Mouse (Mus musculus) hindbrain, embryonic 13.5 days (tissue): ENCODE results near the gene Pofut2. TPM values are rescaled to one million over a fixed set of nuclear protein-coding genes. Genes with fewer than 3 reads are reported as not detected.

Source experiments
- ATAC-seq: fragments of 200-750 bp; cut with Nextera tagmentation; 2 replicates; pipeline ENCODE4 v1.8.0; 2017; ENCODE audit warnings: moderate TSS enrichment; ENCODE audit not compliant: low FRiP score
- H3K27ac ChIP-seq: fragments of 300-500 bp; sonication (generic); 2 replicates; pipeline ENCODE4 v1.5.1; 2015; ENCODE audit warnings: inconsistent platforms, mild to moderate bottlenecking, moderate library complexity
- H3K27me3 ChIP-seq: fragments of 300-500 bp; sonication (generic); 2 replicates; pipeline ENCODE4 v1.6.1; 2015; ENCODE audit warnings: mild to moderate bottlenecking, inconsistent platforms
- H3K36me3 ChIP-seq: fragments of 300-500 bp; sonication (generic); 2 replicates; pipeline ENCODE4 v1.6.1; 2015; ENCODE audit warnings: mild to moderate bottlenecking, inconsistent platforms
- H3K4me1 ChIP-seq: fragments of 300-500 bp; sonication (generic); replicated peaks from 2 replicates; pipeline ENCODE4 v1.6.1; 2015; ENCODE audit warnings: inconsistent platforms
- H3K4me2 ChIP-seq: fragments of 300-500 bp; sonication (generic); 2 replicates; pipeline ENCODE4 v1.6.1; 2015; ENCODE audit warnings: inconsistent platforms, mild to moderate bottlenecking, moderate library complexity
- H3K4me3 ChIP-seq: fragments of 300-500 bp; sonication (generic); 2 replicates; pipeline ENCODE4 v1.5.1; 2015; ENCODE audit warnings: mild to moderate bottlenecking, inconsistent platforms
- H3K9ac ChIP-seq: fragments of 300-500 bp; sonication (generic); 2 replicates; pipeline ENCODE4 v1.6.1; 2015; ENCODE audit warnings: mild to moderate bottlenecking, inconsistent platforms
- H3K9me3 ChIP-seq: fragments of 300-500 bp; sonication (generic); 2 replicates; pipeline ENCODE4 v1.6.1; 2016; ENCODE audit warnings: inconsistent platforms
- WGBS: fragments of 180-500 bp; shearing (Covaris S2); methylation state at CpG from one replicate; pipeline ENCODE4 v1.1.7; 2015; 5-methylcytosine and 5-hydroxymethylcytosine counted together
- polyA plus RNA-seq: library from polyadenylated mRNA; unstranded; fragments of >200 nt; fragmentation: Nextera tagmentation; extraction: Ambion mirVana; gene quantifications from 2 replicates; pipeline ENCODE4 v1.2.1, GENCODE M21; 2015

Pofut2 gene
- polyA plus RNA-seq, 1 experiment from 2014 or later: 57.3 TPM

DNA sequence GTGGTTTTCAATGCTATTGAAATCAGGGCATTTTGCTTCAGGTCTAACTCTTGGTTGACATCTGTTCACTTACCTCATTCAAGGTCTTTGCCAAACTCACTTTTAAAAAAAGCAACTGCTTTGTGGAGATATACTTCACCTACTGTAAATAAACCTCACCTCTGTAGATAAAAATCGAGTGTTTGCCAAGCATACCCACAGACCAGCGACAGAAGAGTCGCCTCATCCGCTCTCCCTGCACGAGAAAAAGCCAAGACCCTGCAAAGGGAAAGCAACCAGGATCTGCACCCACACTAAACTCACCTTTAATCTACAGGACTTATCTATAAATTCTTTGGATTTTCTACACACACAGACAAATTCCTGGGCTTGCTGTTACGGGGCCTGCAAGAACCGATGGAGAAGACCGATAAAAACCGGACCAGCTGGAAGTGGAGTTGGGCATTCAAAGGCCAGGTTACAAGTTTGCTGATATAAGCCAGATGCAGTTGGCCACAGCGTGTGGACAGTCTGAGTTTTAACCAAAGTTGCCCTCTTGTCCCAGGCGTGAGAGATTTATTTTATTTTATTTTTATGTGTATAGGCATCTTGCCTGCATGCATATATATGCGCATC is 39.5 kb upstream of the Pofut2 start:
- Histone ChIP-seq H3K9ac (no peak overlapping the region), H3K27me3 (no peaks in the 10 kb centered on the region), H3K36me3 (no peaks in the 10 kb centered on the region), H3K27ac (no peak overlapping the region), H3K4me2 (no peak overlapping the region), H3K9me3 (no peaks in the 10 kb centered on the region), H3K4me1 (peaks cover 5% of the 10 kb centered on the region; the same call in 1 of the 2 replicates), H3K4me3 (no peak overlapping the region)
- WGBS: 94% methylated on average over 12 of the region's 12 CpGs
- no peak for ATAC-seq

DNA sequence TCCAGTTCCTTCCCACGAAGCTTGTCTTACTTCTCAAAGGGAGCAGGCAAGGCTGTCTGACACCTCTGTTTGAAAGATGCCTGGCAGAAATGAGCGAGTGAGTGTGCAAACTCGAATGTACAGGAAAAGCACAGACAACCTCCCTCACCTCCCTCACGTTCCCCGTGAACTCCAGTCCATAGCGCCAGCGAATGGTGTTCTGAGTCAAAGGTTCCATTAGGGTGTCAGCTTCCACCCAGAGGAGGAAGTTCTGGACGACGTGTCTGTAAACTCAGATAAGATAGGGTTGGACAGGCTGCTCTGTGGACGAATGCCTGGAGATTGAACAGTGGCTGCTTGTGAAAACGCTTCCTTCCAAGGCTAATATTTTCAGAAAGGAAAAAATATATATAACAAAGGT is 37.9 kb upstream of the Pofut2 start:
- Histone ChIP-seq H3K4me3 (no peak overlapping the region), H3K9me3 (no peaks in the 10 kb centered on the region), H3K9ac (no peak overlapping the region), H3K4me1 (no peaks in the 10 kb centered on the region), H3K4me2 (no peak overlapping the region), H3K27me3 (no peaks in the 10 kb centered on the region), H3K36me3 (no peaks in the 10 kb centered on the region), H3K27ac (no peak overlapping the region)
- 81% methylated on average over 11 of the region's 11 CpGs for WGBS
- no peak for ATAC-seq

DNA sequence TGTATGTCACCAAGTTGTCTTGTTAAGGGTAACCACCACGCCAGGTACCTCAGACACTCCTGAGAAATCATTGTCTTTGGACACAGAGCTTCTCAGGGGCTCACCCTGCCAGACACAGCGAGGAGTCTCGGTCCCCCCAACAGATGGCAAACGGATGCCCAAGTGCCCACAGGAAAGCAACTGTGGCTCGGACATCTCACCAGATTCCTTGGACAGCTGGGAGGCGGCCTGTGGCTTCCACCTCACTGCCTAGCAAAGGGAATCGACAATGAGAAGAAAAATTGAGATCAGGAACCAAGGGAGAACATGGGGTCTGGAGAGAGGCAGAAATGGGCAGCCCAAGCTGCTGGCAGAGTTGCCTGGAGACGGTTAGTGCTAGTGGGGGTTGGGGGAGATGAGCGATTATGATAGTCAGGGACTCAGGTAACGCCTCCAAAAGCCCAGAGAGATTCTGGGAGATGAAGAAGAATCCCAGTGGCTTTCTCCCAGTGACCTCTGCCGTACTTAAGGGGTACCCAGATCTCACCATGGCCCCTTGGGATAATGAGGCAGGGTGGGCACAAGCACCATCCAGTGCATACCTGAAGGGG is 36.0 kb upstream of the Pofut2 start:
- Histone ChIP-seq H3K4me1 (no peaks in the 10 kb centered on the region), H3K4me2 (no peak overlapping the region), H3K27ac (no peak overlapping the region), H3K4me3 (no peak overlapping the region), H3K9ac (no peak overlapping the region), H3K27me3 (no peaks in the 10 kb centered on the region), H3K9me3 (no peaks in the 10 kb centered on the region), H3K36me3 (no peaks in the 10 kb centered on the region)
- no peak for ATAC-seq
- 76% methylated on average over 11 of the region's 11 CpGs for WGBS

DNA sequence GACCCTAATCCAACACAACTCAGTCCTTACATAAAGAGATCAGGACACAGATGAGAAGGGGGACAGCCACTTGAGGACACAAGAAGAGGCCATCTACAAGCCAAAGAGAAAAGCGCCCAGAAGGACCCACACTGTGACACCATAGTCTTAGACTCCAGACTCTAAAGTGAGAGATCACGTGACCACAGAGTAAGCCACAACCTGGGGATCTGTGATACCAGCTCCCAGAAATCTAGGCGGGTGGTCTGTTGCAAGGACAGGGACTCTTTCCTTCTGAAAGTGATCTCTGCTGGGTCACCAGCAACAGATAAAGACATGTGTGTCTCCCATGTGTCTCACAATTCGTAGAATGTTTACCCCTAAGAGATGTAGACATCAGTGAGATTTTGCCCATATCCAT is 34.6 kb upstream of the Pofut2 start:
- H3K36me3 ChIP-seq: no peaks in the 10 kb centered on the region
- no peak for ATAC-seq
- H3K4me2 ChIP-seq: no peak overlapping the region
- H3K9me3 ChIP-seq: no peaks in the 10 kb centered on the region
- no peak overlapping the region for H3K4me3 ChIP-seq
- H3K4me1 ChIP-seq: no peaks in the 10 kb centered on the region
- 88% methylated on average over 4 of the region's 4 CpGs for WGBS
- H3K9ac ChIP-seq: no peak overlapping the region
- no peak overlapping the region for H3K27ac ChIP-seq
- no peaks in the 10 kb centered on the region for H3K27me3 ChIP-seq

DNA sequence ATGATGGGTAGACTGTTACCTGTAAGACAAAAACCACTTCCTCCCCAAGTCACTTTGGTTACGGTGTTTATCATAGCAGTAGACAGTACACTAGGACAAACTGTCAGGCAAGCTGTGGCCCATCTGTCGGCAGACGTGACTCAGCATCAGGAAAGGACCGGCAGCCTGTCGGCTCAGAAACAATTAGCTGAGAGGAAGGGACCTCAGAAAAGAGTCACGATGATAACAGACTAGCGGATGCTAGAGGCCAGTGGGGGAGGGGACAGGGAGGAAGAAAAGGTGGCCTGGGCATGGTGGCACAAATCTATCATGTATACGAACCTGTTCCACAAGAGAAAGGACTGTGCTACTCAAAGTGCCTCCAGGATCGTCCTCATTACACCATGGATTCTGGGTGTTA is 33.6 kb upstream of the Pofut2 start:
- no peak for ATAC-seq
- H3K36me3 ChIP-seq: no peaks in the 10 kb centered on the region
- no peak overlapping the region for H3K27ac ChIP-seq
- WGBS: 68% methylated on average over 9 of the region's 9 CpGs
- no peaks in the 10 kb centered on the region for H3K9me3 ChIP-seq
- H3K4me2 ChIP-seq: no peak overlapping the region
- H3K9ac ChIP-seq: no peak overlapping the region
- H3K4me3 ChIP-seq: no peak overlapping the region
- no peaks in the 10 kb centered on the region for H3K27me3 ChIP-seq
- H3K4me1 ChIP-seq: no peaks in the 10 kb centered on the region; the same call in 1 of the 2 replicates

DNA sequence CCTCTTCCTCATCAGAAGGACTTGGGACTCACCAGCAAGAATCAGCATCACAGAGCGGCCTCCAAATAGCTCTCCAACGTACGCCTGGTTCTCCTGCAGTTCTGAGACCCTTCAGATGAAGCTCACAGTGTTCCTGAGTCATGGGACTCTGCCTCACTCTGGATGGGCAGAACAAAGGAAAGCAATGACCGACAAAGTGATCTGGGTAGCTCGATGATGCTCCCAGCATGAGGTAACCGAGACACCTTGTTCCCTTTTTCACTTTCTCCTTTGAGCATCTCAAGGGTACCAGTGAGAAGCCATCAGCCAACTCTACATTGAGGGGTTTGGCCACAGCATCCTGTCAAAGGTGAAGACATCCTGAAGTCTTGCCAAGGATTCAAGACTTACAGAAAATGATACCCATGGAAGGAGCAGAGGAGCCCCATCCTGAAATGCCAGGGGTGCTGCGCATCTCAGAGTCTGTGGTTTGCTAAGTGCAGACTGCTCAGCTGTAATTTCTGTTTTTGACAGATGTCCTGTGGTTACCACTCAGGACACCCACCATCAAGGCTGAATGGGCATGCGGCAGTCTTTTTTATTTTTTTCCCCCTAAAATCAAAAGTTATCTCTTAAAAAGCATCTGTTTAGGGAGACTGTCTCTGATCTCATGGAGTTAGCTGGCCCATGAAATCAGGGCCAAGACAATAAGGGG is 32.9 kb upstream of the Pofut2 start:
- Histone ChIP-seq H3K4me3 (no peak overlapping the region), H3K4me1 (no peaks in the 10 kb centered on the region; the same call in 1 of the 2 replicates), H3K27ac (no peak overlapping the region), H3K36me3 (no peaks in the 10 kb centered on the region), H3K9me3 (no peaks in the 10 kb centered on the region), H3K9ac (no peak overlapping the region), H3K27me3 (no peaks in the 10 kb centered on the region), H3K4me2 (no peak overlapping the region)
- ATAC-seq: no peak
- WGBS: 91% methylated on average over 8 of the region's 8 CpGs

DNA sequence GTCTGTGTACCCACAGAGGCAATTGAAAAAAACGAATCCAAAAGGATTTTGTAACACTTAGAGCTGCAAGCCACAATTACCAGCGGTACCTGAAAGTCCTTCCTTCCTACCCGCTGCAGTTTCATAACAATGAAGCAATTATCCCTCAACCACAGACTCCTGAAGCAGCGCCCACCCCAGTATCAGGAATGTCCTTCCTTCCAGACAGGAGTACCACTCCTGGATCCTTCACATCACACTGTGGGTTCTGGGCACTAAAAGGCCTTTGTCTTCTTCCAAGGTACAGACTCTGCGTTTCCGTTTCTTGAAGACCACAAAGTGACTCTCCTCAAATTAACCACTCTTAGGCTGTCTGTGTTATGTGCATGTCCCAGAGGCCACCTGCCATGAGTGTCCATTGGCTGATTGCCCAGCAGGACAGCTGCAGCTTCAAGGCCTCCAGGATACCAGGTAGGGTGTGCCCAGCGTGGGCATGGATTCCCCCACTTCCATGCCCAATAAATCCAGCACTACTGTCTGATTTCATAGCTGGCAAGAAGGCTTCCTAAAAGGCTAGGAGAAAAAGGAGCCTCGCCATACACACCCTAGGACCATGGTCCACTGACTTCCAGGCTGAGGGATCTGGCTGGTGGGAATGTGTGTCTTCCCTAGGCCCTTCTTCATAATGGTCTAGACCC is 32.2 kb upstream of the Pofut2 start:
- WGBS: 66% methylated on average over 8 of the region's 8 CpGs
- no peak for ATAC-seq
- H3K9me3 ChIP-seq: no peaks in the 10 kb centered on the region
- H3K36me3 ChIP-seq: no peaks in the 10 kb centered on the region
- H3K4me1 ChIP-seq: no peaks in the 10 kb centered on the region; the same call in 1 of the 2 replicates
- H3K4me3 ChIP-seq: no peak overlapping the region
- H3K4me2 ChIP-seq: no peak overlapping the region
- no peak overlapping the region for H3K9ac ChIP-seq
- H3K27ac ChIP-seq: no peak overlapping the region
- H3K27me3 ChIP-seq: no peaks in the 10 kb centered on the region

DNA sequence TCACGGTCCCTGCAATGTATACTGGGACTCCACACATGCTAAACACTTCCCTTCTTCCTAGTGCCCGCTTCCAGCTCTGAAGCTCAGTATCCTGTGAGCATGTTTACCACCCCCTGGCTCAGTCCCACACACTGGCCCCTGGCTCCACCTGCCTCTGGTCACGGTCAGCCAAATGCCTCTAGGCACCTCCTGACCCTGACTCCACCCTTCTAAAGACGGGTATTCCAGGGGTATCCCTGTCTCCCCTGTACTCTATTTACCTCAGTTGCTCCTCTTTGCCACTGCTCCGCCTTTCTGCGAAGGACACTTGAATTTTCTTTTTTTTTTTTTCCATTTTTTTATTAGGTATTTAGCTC is 31.7 kb upstream of the Pofut2 start:
- no peaks in the 10 kb centered on the region for H3K36me3 ChIP-seq
- H3K27ac ChIP-seq: no peak overlapping the region
- no peak overlapping the region for H3K4me2 ChIP-seq
- H3K9me3 ChIP-seq: no peaks in the 10 kb centered on the region
- no peaks in the 10 kb centered on the region; the same call in 1 of the 2 replicates for H3K4me1 ChIP-seq
- H3K9ac ChIP-seq: no peak overlapping the region
- H3K4me3 ChIP-seq: no peak overlapping the region
- WGBS: 85% methylated on average over 6 of the region's 6 CpGs
- no peaks in the 10 kb centered on the region for H3K27me3 ChIP-seq
- no peak for ATAC-seq

DNA sequence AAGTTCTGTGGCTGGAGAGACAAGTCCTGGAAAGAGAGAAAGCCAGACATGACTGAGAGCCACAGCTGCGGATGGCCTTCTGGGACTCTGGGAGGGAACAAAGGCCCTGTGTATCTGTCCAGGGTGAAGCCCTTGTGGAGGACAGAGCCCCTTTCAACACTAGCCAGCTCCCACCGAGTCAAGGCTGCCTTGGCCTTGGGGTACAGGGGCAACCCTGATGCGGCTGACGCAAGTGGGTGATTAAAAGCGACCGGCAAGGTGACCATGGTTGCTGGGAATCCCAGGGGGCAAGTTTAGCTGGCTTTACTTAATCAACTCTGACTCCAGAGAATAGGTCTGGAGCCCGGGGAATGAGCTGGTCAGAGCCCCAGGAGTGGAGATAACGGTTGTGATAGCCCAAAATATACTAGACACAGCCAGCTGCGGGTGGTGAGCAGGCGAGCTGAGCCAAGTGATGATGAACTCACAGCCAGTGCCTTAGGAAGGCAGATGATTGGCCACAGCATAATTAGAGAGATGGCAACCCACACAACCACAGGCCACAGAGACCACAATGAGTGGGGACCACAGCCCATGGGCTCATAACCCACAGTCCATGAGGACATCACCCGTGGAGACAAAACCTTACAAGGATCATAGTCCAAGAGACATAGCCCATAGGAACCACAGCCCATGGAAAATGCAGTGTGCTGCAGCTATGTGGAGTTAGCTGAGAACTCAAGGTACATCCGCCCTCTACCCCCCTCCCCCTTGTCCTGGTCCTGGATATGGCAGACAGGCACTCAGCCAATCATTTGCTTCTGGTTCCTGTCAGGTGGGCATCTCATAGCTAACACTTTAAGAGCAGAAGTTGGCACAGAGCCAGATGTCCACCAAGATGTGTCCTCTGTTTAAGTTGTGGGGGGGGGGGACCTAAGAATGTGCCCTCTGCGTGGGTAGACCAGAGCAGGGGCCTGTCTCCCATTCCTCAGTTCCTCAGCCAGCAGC is 29.1 kb upstream of the Pofut2 start:
- Histone ChIP-seq H3K36me3 (no peaks in the 10 kb centered on the region), H3K4me2 (no peak overlapping the region), H3K9me3 (no peaks in the 10 kb centered on the region), H3K27me3 (no peaks in the 10 kb centered on the region), H3K4me3 (no peak overlapping the region), H3K4me1 (no peaks in the 10 kb centered on the region; the same call in 1 of the 2 replicates), H3K9ac (no peak overlapping the region), H3K27ac (no peak overlapping the region)
- 78% methylated on average over 13 of the region's 13 CpGs for WGBS
- ATAC-seq: no peak

DNA sequence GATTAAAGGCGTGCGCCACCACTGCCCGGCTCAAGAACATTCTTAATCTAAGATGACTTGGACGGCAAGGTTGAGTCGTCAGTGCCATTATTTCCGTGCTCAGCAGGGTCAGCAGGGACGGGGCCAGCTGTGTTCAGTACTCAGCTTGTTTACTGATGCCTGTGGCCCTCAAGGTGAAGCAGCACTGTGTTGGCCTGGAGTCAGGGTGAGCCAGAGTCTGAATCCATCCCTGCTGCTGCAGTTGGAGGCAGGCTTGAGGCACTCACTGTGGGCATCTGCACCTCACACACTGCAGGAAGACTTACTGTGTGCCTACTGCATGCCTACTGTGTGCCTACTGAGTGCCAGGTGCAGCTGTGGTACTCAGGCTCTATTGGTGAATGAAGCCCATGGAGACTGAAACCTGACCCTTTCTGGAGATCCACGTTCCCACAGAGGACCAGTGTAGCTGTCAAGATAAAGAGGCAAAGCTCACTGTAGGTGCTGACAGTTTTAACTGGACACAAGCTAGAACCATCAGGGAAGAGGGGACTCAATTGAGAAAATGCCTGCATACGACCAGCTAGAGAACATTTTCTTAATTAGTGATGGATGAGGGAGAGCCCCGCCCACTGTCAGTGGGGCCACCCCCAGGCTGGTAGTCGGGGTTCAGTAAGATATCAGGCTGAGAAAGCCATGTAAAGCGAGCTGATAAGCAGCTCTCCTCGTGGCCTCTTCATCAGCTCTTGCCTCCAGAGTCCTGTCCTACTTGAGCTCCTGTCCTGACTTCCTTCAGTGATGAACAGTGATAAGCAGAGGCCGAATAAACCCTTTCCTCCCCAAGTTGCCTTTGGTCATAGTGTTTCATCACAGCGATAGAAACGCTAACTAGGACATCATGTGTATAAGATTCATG is 26.9 kb upstream of the Pofut2 start:
- Histone ChIP-seq H3K27ac (no peak overlapping the region), H3K9ac (no peak overlapping the region), H3K4me3 (no peak overlapping the region), H3K27me3 (no peaks in the 10 kb centered on the region), H3K9me3 (no peaks in the 10 kb centered on the region), H3K4me2 (no peak overlapping the region), H3K36me3 (no peaks in the 10 kb centered on the region), H3K4me1 (no peaks in the 10 kb centered on the region; the same call in 1 of the 2 replicates)
- ATAC-seq: no peak
- 78% methylated on average over 16 of the region's 16 CpGs for WGBS

DNA sequence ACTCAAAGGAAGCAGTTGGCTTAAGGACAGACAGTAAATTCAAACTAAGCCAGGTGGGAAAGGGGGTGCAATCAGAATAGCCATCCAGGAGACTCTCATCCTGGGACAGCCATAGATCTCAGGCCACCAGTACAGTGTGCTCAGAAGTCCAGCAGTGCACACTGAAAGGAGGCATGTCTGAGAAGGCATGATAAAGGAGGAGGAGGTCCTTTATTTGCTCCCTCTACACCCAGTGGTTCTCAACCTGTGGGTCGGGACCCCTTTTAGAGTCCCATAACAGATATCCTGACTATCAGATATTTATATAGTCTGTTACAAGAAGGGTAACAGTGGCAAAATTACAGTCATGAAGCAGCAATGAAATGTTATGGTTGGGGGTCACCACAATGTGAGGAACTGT is 25.8 kb upstream of the Pofut2 start:
- Histone ChIP-seq H3K4me2 (no peak overlapping the region), H3K27ac (no peak overlapping the region), H3K36me3 (no peaks in the 10 kb centered on the region), H3K27me3 (no peaks in the 10 kb centered on the region), H3K9ac (no peak overlapping the region), H3K9me3 (no peaks in the 10 kb centered on the region), H3K4me1 (no peaks in the 10 kb centered on the region; the same call in 1 of the 2 replicates), H3K4me3 (no peak overlapping the region)
- ATAC-seq: no peak
- 92% methylated on average over 1 of the region's 1 CpGs for WGBS
